Mouse (Mus musculus): ENCODE measurements around the gene Mindy1. TPM values are rescaled to one million over a fixed set of nuclear protein-coding genes. Genes with fewer than 3 reads are reported as not detected.
A peak's percentile ranks its signal among the peaks of the same experiment; 100 is the strongest.

Mindy1 gene
- total RNA-seq, 1 experiment: 48.8 TPM

- Histone ChIP-seq H3K4me3 (ENCODE audit: insufficient read depth in 1 of 2, low read depth in 1 of 2, low read length in 2 of 2, poor library complexity in 1 of 2, severe bottlenecking in 1 of 2) (peak overlapping the region; percentile 91 to 93; a peak in 3 of 4 replicates), H3K9ac (ENCODE audit: insufficient read depth, low read depth, low read length, poor library complexity, severe bottlenecking) (peak overlapping the region; percentile 94; the same call in 1 of the 2 replicates), H3K27ac (ENCODE audit: insufficient read depth, low read depth, low read length, poor library complexity, severe bottlenecking) (no peak overlapping the region; the same call in 1 of the 2 replicates), H3K4me1 (ENCODE audit: control insufficient read depth in 2 of 2, insufficient read depth in 2 of 2, low read length in 2 of 2, poor library complexity in 1 of 2) (peaks cover 6 to 7% of the 10 kb centered on the region in 2 experiments; a peak in 2 of 4 replicates), H3K36me3 (ENCODE audit: control insufficient read depth, insufficient read depth, low read length, poor library complexity, severe bottlenecking) (no peaks in the 10 kb centered on the region), H3K9me3 (ENCODE audit: control insufficient read depth, insufficient read depth, low read depth, low read length) (peaks cover 2% of the 10 kb centered on the region; the same call in 1 of the 2 replicates)
- TF ChIP-seq CHD2 (IDR thresholded peaks at IDR 0.05; ENCODE audit: low read depth, low read length): no peak
- DNase-seq (ENCODE audit: low read depth, low spot score): no peak
- in situ Hi-C loops (cut with MboI; ENCODE audit: low sequenced_read_pairs in 2 of 2, unreplicated experiment in 2 of 2): no loop called here
Measured at GRCm38 (mm10) chr3:95314075-95314474, 32.9 kb downstream of the Mindy1 start.

GRCm38 (mm10) chr3:95314486-95315093 lies 33.4 kb downstream of the Mindy1 start, which contains the start of gene Cers2:
Gene Cers2 (plus strand): TSS chr3:95314791.
- no peak for DNase-seq (ENCODE audit: low read depth, low spot score)

GRCm38 (mm10) chr3:95315094-95315843 lies 34.1 kb downstream of the Mindy1 start:
- H3K36me3 ChIP-seq (ENCODE audit: control insufficient read depth, insufficient read depth, low read length, poor library complexity, severe bottlenecking): peaks cover 3% of the 10 kb centered on the region; the same call in 1 of the 2 replicates
- TF ChIP-seq CHD2 (IDR thresholded peaks at IDR 0.05; ENCODE audit: low read depth, low read length): no peak
- TF ChIP-seq ZC3H11A (IDR thresholded peaks at IDR 0.05; ENCODE audit: borderline replicate concordance, low read depth, low read length): peak; percentile 3; the same call in 1 of the 2 replicates
- no peak for TF ChIP-seq MAFK (IDR thresholded peaks at IDR 0.05; ENCODE audit: insufficient read depth, low read depth, low read length)
- TF ChIP-seq HCFC1 (IDR thresholded peaks at IDR 0.05; ENCODE audit: borderline replicate concordance, insufficient read depth, low read length): peak; percentile 23; the same call in 1 of the 2 replicates
- H3K9ac ChIP-seq (ENCODE audit: insufficient read depth, low read depth, low read length, poor library complexity, severe bottlenecking): peak overlapping the region; percentile 94
- H3K9me3 ChIP-seq (ENCODE audit: control insufficient read depth, insufficient read depth, low read depth, low read length): no peaks in the 10 kb centered on the region
- peak; percentile 65 for DNase-seq (ENCODE audit: low read depth, low spot score)
- H3K4me1 ChIP-seq (ENCODE audit: control insufficient read depth in 2 of 2, insufficient read depth in 2 of 2, low read length in 2 of 2, poor library complexity in 1 of 2): peaks cover 8 to 12% of the 10 kb centered on the region in 2 experiments; a peak in 2 of 4 replicates
- H3K4me3 ChIP-seq (ENCODE audit: insufficient read depth in 1 of 2, low read depth in 1 of 2, low read length in 2 of 2, poor library complexity in 1 of 2, severe bottlenecking in 1 of 2): peak overlapping the region; percentile 91 to 93
- H3K27ac ChIP-seq (ENCODE audit: insufficient read depth, low read depth, low read length, poor library complexity, severe bottlenecking): peak overlapping the region; percentile 80
- in situ Hi-C loops (cut with MboI; ENCODE audit: low sequenced_read_pairs in 2 of 2, unreplicated experiment in 2 of 2): no loop called here

More at GRCm38 (mm10) chr3:95314486-95315093, 33.4 kb downstream of the Mindy1 start, which contains the start of gene Cers2:
- peak within 1 kb of the TSS; percentile 91 to 93 for H3K4me3 ChIP-seq (ENCODE audit: insufficient read depth in 1 of 2, low read depth in 1 of 2, low read length in 2 of 2, poor library complexity in 1 of 2, severe bottlenecking in 1 of 2)
- TF ChIP-seq MAFK (IDR thresholded peaks at IDR 0.05; ENCODE audit: insufficient read depth, low read depth, low read length) (no peak), HCFC1 (IDR thresholded peaks at IDR 0.05; ENCODE audit: borderline replicate concordance, insufficient read depth, low read length) (no peak), CHD2 (IDR thresholded peaks at IDR 0.05; ENCODE audit: low read depth, low read length) (no peak), ZC3H11A (IDR thresholded peaks at IDR 0.05; ENCODE audit: borderline replicate concordance, low read depth, low read length) (no peak), ZNF384 (IDR thresholded peaks at IDR 0.05; ENCODE audit: low read depth, low read length) (no peak)
- in situ Hi-C loops (cut with MboI; ENCODE audit: low sequenced_read_pairs in 2 of 2, unreplicated experiment in 2 of 2): no loop called here
- no peaks in the 10 kb centered on the region; the same call in 1 of the 2 replicates for H3K9me3 ChIP-seq (ENCODE audit: control insufficient read depth, insufficient read depth, low read depth, low read length)
- peaks cover 8 to 10% of the 10 kb centered on the region in 2 experiments; a peak in 2 of 4 replicates for H3K4me1 ChIP-seq (ENCODE audit: control insufficient read depth in 2 of 2, insufficient read depth in 2 of 2, low read length in 2 of 2, poor library complexity in 1 of 2)
- H3K9ac ChIP-seq (ENCODE audit: insufficient read depth, low read depth, low read length, poor library complexity, severe bottlenecking): peak within 1 kb of the TSS; percentile 94
- H3K27ac ChIP-seq (ENCODE audit: insufficient read depth, low read depth, low read length, poor library complexity, severe bottlenecking): peak within 1 kb of the TSS; percentile 80
- H3K36me3 ChIP-seq (ENCODE audit: control insufficient read depth, insufficient read depth, low read length, poor library complexity, severe bottlenecking): no peaks in the 10 kb centered on the region

- Histone ChIP-seq H3K9ac (ENCODE audit: insufficient read depth, low read depth, low read length, poor library complexity, severe bottlenecking) (peak overlapping the region; percentile 94), H3K27ac (ENCODE audit: insufficient read depth, low read depth, low read length, poor library complexity, severe bottlenecking) (peak overlapping the region; percentile 80), H3K4me3 (ENCODE audit: insufficient read depth in 1 of 2, low read depth in 1 of 2, low read length in 2 of 2, poor library complexity in 1 of 2, severe bottlenecking in 1 of 2) (peak overlapping the region; percentile 91 to 93), H3K9me3 (ENCODE audit: control insufficient read depth, insufficient read depth, low read depth, low read length) (no peaks in the 10 kb centered on the region), H3K4me1 (ENCODE audit: control insufficient read depth in 2 of 2, insufficient read depth in 2 of 2, low read length in 2 of 2, poor library complexity in 1 of 2) (peaks cover 8 to 13% of the 10 kb centered on the region in 2 experiments; a peak in 2 of 4 replicates), H3K36me3 (ENCODE audit: control insufficient read depth, insufficient read depth, low read length, poor library complexity, severe bottlenecking) (peaks cover 10% of the 10 kb centered on the region)
- DNase-seq (ENCODE audit: low read depth, low spot score): no peak
- in situ Hi-C loops (cut with MboI; ENCODE audit: low sequenced_read_pairs in 2 of 2, unreplicated experiment in 2 of 2): no loop called here
- TF ChIP-seq HCFC1 (IDR thresholded peaks at IDR 0.05; ENCODE audit: borderline replicate concordance, insufficient read depth, low read length) (no peak), CHD2 (IDR thresholded peaks at IDR 0.05; ENCODE audit: low read depth, low read length) (no peak)
Measured at GRCm38 (mm10) chr3:95315844-95316550, 34.9 kb downstream of the Mindy1 start.

Data from ES-E14 (cell line).